Mouse (Mus musculus): ENCODE results near the gene Efhc1.

GRCm38 (mm10) chr1:21026534-21026933 lies 75.1 kb downstream of the Efhc1 start:
- TF ChIP-seq POLR2A (IDR thresholded peaks at IDR 0.05; ENCODE audit: low read depth, low read length), result no peak
- no peak for TF ChIP-seq CTCF (conservative IDR thresholded peaks at IDR 0.05 in 1 of 2, IDR thresholded peaks at IDR 0.05 in 1 of 2; ENCODE audit: low read depth in 2 of 2, low read length in 2 of 2)
- no peak for TF ChIP-seq POLR2AphosphoS2 (IDR thresholded peaks at IDR 0.05; ENCODE audit: low read depth, low read length)
- TF ChIP-seq JUND (conservative IDR thresholded peaks at IDR 0.05; ENCODE audit: low read depth, low read length), result no peak
- no peak for TF ChIP-seq MEF2A (IDR thresholded peaks at IDR 0.05; ENCODE audit: borderline replicate concordance, low read depth, low read length)
- TF ChIP-seq EP300 (IDR thresholded peaks at IDR 0.05; ENCODE audit: low read length), result no peak
- no peak for TF ChIP-seq TBP (conservative IDR thresholded peaks at IDR 0.05; ENCODE audit: low read depth, low read length)
- TF ChIP-seq NRF1 (IDR thresholded peaks at IDR 0.05; ENCODE audit: low read depth, low read length), result no peak
- TF ChIP-seq ZC3H11A (IDR thresholded peaks at IDR 0.05; ENCODE audit: low read depth, low read length), result no peak
- TF ChIP-seq HCFC1 (IDR thresholded peaks at IDR 0.05; ENCODE audit: low read depth, low read length), result no peak
